Mouse (Mus musculus) embryonic facial prominence, embryonic 10.5 days (tissue): ENCODE data around the gene Nr5a2. TPM values are rescaled to one million over a fixed set of nuclear protein-coding genes. Genes with fewer than 3 reads are reported as not detected.

Experiments
- DNase-seq: peaks from one replicate; pipeline ENCODE4 v3.0.0-alpha.2; 2017; ENCODE audit warnings: low spot score
- H3K27ac ChIP-seq: fragments of 300-500 bp; sonication (generic); replicated peaks from 2 replicates; pipeline ENCODE4 v1.5.1; 2016; ENCODE audit warnings: mild to moderate bottlenecking
- H3K27me3 ChIP-seq: fragments of 300-500 bp; sonication (generic); replicated peaks from 2 replicates; pipeline ENCODE4 v1.6.1; 2016; ENCODE audit warnings: low read depth, mild to moderate bottlenecking; ENCODE audit not compliant: poor library complexity, severe bottlenecking
- H3K36me3 ChIP-seq: fragments of 300-500 bp; sonication (generic); replicated peaks from 2 replicates; pipeline ENCODE4 v1.6.1; 2016; ENCODE audit warnings: mild to moderate bottlenecking, moderate library complexity
- H3K4me1 ChIP-seq: fragments of 300-500 bp; sonication (generic); 2 replicates; pipeline ENCODE4 v1.6.1; 2016
- H3K4me3 ChIP-seq: fragments of 300-500 bp; sonication (generic); 2 replicates; pipeline ENCODE4 v1.5.1; 2016; ENCODE audit warnings: mild to moderate bottlenecking, moderate library complexity
- H3K9me3 ChIP-seq: fragments of 300-500 bp; sonication (generic); 2 replicates; pipeline ENCODE4 v1.6.1; 2016; ENCODE audit warnings: mild to moderate bottlenecking
- whole genome bisulfite sequencing: fragments of 180-500 bp; shearing (Covaris S2); methylation state at CpG from one replicate; pipeline ENCODE4 v1.1.7; 2016; 5-methylcytosine and 5-hydroxymethylcytosine counted together
- polyA plus RNA-seq: library from polyadenylated mRNA; unstranded; fragments of >200 nt; fragmentation: Nextera tagmentation; extraction: Ambion mirVana; gene quantifications from 2 replicates; pipeline ENCODE4 v1.2.1, GENCODE M21; 2016

Gene Nr5a2
- polyA plus RNA-seq, 1 experiment from 2014 or later, result 1.3 TPM

DNA sequence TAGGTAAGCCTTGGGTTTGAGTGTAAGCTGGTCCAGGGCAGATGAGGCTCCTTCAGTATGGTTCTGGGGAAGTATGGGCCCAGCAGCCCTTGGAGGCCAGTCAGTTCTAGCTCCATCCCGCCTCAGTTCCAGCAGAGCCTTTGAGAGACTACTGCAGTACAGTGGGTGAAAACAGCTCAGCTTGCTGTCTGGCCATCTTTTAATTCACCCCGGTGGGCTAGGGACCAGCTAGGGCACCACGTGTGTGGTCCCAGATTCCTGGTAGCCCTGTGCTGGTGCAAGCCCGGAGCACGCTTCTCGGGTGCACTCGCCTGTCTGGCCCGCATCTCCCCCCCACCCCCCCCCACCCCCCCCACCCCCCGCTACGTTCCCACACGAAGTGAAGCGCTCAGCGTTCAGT is 2.1 kb downstream of the Nr5a2 start:
- H3K27me3 ChIP-seq, result peaks cover 70% of the 10 kb centered on the region
- peak; percentile 62 for DNase-seq
- H3K4me3 ChIP-seq, result peak overlapping the region; percentile 43
- H3K9me3 ChIP-seq, result no peaks in the 10 kb centered on the region
- no peak overlapping the region for H3K27ac ChIP-seq
- no peaks in the 10 kb centered on the region for H3K36me3 ChIP-seq
- under 1% methylated on average over 13 of the region's 13 CpGs for WGBS
- H3K4me1 ChIP-seq, result peaks cover 26% of the 10 kb centered on the region

DNA sequence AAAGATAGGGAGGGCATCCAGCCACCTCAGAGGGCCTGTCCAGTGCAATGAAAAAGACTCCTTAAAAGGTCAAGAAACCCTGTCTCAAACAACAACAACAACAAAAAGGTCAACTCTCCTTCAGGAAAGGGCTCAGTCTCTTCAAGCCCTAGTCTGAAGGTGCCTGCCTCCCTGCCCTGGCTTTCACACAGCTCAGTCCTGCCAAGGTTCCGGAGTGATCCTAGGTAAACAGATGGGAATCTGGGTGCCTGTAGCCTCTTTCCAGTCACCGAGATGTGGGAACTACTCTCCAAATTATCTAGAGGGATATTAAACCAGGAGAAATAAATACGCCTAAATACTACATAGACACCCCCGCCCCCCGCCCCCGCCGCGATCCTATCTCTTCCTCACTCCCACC is 2.6 kb downstream of the Nr5a2 start:
- H3K36me3 ChIP-seq, result no peaks in the 10 kb centered on the region
- WGBS, result 13% methylated on average over 8 of the region's 8 CpGs
- H3K9me3 ChIP-seq, result no peaks in the 10 kb centered on the region
- DNase-seq, result no peak
- peak overlapping the region; percentile 43; the same call in 1 of the 2 replicates for H3K4me3 ChIP-seq
- H3K4me1 ChIP-seq, result peaks cover 31% of the 10 kb centered on the region
- no peak overlapping the region for H3K27ac ChIP-seq
- H3K27me3 ChIP-seq, result peaks cover 75% of the 10 kb centered on the region

DNA sequence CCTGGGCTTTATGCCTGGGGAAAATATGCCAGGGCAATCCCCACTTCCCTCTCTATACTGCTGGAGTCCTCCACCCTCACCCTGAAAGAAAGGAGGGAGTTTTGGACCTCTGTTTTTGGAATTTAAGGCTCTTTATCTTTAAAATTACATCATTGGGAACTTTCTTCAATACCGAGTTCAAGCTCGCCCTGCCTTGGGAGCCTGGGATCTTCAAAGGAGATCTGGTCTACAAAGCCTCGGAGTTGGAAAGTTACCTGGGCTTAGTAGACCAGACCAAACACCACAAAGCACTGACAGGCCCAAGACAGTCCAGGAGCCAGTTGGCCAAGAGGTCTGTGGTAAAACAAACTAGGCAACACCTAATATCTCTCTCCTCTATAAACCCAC is 6.1 kb downstream of the Nr5a2 start:
- peaks cover 99% of the 10 kb centered on the region for H3K27me3 ChIP-seq
- H3K4me1 ChIP-seq, result peaks cover 49% of the 10 kb centered on the region
- DNase-seq, result peak; percentile 22
- no peak overlapping the region for H3K27ac ChIP-seq
- no peaks in the 10 kb centered on the region for H3K9me3 ChIP-seq
- H3K4me3 ChIP-seq, result no peak overlapping the region
- WGBS, result 10% methylated on average over 3 of the region's 3 CpGs
- no peaks in the 10 kb centered on the region for H3K36me3 ChIP-seq

GRCm38 (mm10) chr1:136953444-136954107 is 6.7 kb downstream of the Nr5a2 start:
- peak overlapping the region; percentile 56 for H3K4me3 ChIP-seq
- H3K4me1 ChIP-seq, result peaks cover 52% of the 10 kb centered on the region
- no peaks in the 10 kb centered on the region for H3K36me3 ChIP-seq
- WGBS, result under 1% methylated on average over 15 of the region's 15 CpGs
- DNase-seq, result no peak
- no peaks in the 10 kb centered on the region for H3K9me3 ChIP-seq
- H3K27ac ChIP-seq, result no peak overlapping the region
- H3K27me3 ChIP-seq, result peaks cover 99% of the 10 kb centered on the region

DNA sequence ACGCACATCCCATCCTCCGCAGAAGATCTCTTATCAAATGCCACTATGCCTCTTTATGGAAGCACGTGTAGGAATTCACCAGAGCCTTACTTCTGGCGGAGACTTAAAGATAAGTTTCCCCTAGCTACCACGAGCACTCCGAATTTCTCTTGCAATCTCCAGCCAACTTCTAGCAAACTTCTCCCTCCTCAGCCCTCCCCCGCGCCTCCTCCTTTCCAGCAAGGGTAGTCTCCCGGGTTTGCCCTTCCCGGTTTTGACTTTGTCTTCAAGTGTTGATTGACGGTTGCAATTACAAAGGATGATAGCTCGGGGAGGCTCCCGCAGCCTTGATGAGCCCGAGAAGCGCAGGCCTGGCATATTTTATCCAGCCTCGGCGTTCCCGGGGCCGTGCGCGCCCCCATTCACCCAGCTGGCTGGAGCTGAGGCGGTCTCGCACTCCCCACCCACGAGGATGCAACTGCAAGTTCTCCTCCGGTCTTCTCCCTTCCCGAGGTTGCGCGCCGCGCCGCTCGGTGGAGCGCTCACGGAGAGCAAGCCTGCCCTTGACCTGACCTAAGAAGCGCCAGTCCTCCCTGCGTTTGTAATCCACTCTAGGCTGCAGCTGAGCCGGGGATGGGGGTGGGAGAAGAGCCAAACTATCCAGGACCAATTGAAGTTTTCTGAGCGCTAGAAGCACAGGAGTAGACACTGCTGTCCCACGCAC is 7.5 kb downstream of the Nr5a2 start:
- WGBS, result under 1% methylated on average over 39 of the region's 39 CpGs
- Histone ChIP-seq H3K36me3 (no peaks in the 10 kb centered on the region), H3K27me3 (peaks cover 100% of the 10 kb centered on the region), H3K27ac (no peak overlapping the region; the same call in 1 of the 2 replicates), H3K9me3 (no peaks in the 10 kb centered on the region), H3K4me3 (peak overlapping the region; percentile 56), H3K4me1 (peaks cover 51% of the 10 kb centered on the region)
- DNase-seq, result peak; percentile 75

- peak; percentile 44 for DNase-seq
- WGBS, result 1% methylated on average over 21 of the region's 21 CpGs
- peaks cover 54% of the 10 kb centered on the region for H3K4me1 ChIP-seq
Measured at GRCm38 (mm10) chr1:136951946-136952531, 8.2 kb downstream of the Nr5a2 start.

DNA sequence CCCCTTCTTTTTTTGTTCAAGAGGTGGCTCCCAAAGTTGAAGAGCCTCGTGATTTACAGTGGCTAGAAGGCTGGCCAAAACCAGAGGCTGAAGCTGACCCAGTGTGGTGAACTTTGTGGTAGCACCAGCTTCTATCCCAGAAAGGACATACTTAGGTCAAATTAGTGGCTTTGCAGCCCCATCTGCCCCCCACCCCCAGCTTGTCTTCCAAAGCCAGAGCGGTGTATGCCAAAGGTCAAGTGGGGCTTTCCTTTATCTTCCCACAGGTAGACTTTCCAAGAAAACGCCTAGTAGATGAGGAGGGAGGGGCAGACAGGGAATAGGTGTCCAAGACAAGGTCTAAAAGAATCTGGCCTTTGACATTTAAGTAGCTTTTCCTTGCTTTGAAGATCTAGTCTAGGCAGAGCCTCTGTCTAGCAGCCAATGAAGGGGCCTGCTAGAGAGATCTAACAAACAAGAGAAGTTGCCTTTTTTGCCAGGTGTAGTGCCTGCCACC is 9.0 kb downstream of the Nr5a2 start:
- 14% methylated on average over 3 of the region's 3 CpGs for WGBS
- DNase-seq, result no peak
- Histone ChIP-seq H3K36me3 (no peaks in the 10 kb centered on the region), H3K9me3 (no peaks in the 10 kb centered on the region), H3K4me3 (no peak overlapping the region), H3K27me3 (peaks cover 100% of the 10 kb centered on the region), H3K4me1 (peaks cover 62% of the 10 kb centered on the region), H3K27ac (no peak overlapping the region)

More at GRCm38 (mm10) chr1:136951946-136952531, 8.2 kb downstream of the Nr5a2 start:
- peak overlapping the region; percentile 56 for H3K4me3 ChIP-seq
- H3K27me3 ChIP-seq, result peaks cover 100% of the 10 kb centered on the region
- H3K36me3 ChIP-seq, result no peaks in the 10 kb centered on the region
- H3K9me3 ChIP-seq, result no peaks in the 10 kb centered on the region
- H3K27ac ChIP-seq, result no peak overlapping the region

DNA sequence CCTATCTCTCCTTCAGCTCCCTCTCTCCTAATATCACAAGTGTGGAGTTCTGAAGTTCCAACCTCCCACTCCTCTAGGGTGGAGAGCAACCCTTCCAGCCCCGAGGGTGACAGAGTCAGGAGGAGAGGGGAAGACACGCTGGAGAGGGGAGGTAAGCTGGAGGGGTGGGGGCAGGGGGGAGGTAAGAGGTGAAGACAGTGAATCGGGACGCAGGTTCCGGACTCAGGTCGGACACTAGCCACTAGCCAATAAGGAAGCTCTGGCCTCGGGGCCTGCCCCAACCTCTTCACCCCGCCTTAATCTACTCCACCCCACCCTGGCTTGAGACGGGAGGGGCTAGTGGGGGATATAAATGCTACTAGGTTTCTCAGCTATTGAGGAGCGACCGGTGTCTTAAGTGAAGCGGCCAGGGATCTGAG is 10.9 kb downstream of the Nr5a2 start:
- WGBS, result under 1% methylated on average over 12 of the region's 12 CpGs
- H3K27me3 ChIP-seq, result peaks cover 100% of the 10 kb centered on the region
- peak; percentile 51 for DNase-seq
- peak overlapping the region; percentile 72 for H3K27ac ChIP-seq
- no peaks in the 10 kb centered on the region for H3K9me3 ChIP-seq
- peak overlapping the region; percentile 64 for H3K4me3 ChIP-seq
- H3K36me3 ChIP-seq, result no peaks in the 10 kb centered on the region
- peaks cover 70% of the 10 kb centered on the region for H3K4me1 ChIP-seq

DNA sequence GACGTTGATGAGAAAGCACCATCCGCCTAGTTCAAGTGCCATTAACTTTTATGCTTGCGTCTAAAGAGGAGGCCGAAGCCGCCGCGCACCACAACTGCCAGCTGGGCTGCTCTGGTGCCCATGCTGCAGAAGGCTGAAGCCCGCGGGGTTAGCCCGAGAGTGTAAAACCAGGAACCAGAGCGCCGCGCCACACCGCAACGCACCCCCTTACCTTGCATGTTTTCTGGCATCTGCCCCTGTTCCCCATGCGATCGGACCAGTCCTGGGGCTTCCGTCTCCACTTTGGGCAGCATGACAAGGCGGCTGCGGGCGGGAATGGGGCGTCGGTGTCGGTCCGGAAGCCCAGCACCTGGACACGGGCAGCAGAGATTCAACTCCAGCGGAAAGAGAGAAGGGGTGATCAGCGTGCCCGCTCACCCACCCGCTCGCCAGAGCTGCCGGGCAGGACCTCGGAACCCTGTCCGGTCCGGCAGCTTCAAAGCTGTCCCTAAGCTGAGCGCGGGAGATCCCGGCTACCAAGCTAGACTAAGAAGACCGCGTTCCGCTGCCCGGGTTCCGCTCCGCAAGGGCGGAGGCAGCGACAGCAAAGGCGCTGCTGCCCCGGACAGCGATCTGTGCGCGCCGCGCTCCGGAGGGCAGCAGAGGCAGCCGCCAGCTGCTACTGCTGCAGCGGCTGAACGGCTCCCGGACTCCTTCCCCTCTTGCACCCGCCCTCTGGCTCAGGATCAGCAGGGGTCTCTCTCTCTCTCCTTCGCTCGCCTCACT is 11.6 kb downstream of the Nr5a2 start:
- Histone ChIP-seq H3K4me3 (peak overlapping the region; percentile 64), H3K27ac (peak overlapping the region; percentile 72), H3K9me3 (no peaks in the 10 kb centered on the region), H3K4me1 (peaks cover 64% of the 10 kb centered on the region), H3K36me3 (no peaks in the 10 kb centered on the region), H3K27me3 (peaks cover 100% of the 10 kb centered on the region)
- peak; percentile 80 for DNase-seq
- under 1% methylated on average over 61 of the region's 61 CpGs for WGBS

DNA sequence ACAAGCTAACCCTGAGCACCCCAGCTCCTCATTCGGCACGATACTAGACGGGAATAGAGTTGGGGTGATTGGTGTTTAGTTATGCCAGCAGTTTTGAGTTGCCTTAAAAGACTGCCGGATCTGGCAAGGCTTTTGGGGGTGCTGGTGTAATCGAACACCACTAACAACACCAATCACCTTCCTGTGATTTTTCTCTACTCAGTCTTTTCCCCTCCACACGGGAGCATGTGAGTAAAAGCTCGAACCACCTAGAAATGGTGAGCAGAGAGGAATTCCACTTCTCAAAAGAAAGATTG is 12.2 kb downstream of the Nr5a2 start:
- Histone ChIP-seq H3K27me3 (peaks cover 100% of the 10 kb centered on the region), H3K4me3 (peak overlapping the region; percentile 64), H3K36me3 (no peaks in the 10 kb centered on the region), H3K4me1 (peaks cover 58% of the 10 kb centered on the region), H3K9me3 (no peaks in the 10 kb centered on the region), H3K27ac (no peak overlapping the region)
- no peak for DNase-seq
- under 1% methylated on average over 7 of the region's 7 CpGs for WGBS

DNA sequence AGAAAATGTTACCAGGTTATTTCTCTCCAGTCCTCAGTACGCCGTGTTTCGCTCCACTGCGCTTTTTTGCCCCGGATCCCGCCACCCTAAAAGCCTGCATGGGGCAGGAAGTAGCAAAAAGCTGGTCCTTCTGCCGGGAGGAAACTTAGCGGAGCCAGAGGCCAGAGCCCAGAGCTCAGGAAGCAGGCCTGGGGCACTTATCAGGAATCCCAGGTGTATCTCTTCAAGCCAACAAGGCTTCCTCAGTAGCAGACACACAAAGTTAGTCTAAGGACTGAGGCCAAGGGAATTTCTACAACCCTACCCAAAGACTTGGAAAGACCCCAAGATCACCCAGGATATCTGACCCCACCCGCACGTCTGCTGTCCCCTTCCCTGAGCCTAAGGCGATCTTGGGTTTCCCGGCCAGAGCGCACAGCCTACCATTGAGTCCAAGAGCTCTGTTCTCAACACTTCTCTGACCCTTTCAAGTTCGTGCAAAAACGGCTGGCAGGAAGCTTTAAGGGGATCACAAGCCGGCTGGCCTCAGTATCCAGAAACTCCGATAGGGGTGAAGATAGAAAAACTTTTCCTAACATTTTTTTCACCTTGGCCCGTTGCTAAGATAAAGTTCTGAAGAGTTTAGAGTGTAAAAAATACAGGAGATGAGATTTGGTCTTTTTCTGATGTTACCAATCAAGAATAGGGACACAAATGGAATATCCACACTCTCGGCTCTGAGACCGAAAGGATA is 12.7 kb downstream of the Nr5a2 start:
- H3K9me3 ChIP-seq, result no peaks in the 10 kb centered on the region
- 1% methylated on average over 20 of the region's 20 CpGs for WGBS
- H3K4me1 ChIP-seq, result peaks cover 52% of the 10 kb centered on the region
- peak; percentile 59 for DNase-seq
- no peak overlapping the region for H3K27ac ChIP-seq
- H3K4me3 ChIP-seq, result peak overlapping the region; percentile 64
- H3K36me3 ChIP-seq, result no peaks in the 10 kb centered on the region
- H3K27me3 ChIP-seq, result peaks cover 100% of the 10 kb centered on the region
